Comparison of ENCODE assay signal across 8 mouse cellular contexts in the genomic region with DNA sequence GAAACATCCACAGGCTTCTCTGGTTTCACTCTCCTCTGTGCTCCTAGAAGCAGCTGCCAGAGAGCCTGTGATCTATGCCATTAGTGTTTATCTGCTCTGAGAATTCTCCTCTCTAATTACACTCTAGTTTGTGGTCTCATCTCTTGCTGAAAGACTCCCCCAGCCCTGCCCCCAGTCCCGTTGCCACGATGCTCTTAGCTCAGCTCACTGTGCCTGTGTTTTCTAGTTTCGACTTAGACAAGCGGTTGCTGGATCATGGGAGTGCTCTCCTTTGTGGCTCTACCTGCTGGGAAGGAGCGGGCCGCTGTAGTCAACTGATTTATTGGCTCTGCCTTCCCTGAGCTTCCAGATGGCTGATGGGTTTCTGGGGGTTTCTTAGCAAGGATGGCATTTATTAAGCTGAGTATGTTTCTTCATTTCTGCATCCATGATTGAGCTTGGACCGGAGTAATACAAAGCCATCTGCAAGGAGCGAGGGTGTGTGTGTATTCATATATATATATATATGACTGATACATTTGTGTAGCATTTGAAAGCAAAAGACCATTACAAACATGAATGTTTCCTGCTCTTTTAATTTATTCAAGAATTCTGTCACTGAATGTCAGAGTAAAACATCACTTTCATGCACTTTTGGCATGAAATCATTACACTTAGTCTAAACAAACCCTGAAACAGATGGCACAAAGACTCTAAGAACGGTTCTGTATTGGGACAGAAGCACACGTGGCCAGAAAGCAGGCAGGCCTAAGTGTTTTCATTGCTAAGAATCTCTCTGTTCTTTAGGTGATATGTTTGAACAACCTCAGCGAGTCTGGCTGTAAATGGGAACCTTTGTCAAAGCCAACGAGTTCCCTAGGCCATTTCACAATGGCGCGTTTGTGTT. TPM values are rescaled to one million over a fixed set of nuclear protein-coding genes. Genes with fewer than 3 reads are reported as not detected.
A peak's percentile ranks its signal among the peaks of the same experiment; 100 is the strongest.
DNase-seq lines count a peak whose midpoint lies in the region; ATAC-seq and TF ChIP-seq lines count a peak whose summit lies in the region.

No protein-coding gene starts in this region.

- ATAC-seq in lung, embryonic 14.5 days (ENCODE audit: insufficient read depth): no peak
- ATAC-seq in forebrain, embryonic 14.5 days: peak; percentile 86
- ATAC-seq in limb, embryonic 13.5 days (ENCODE audit: low FRiP score, low read depth): peak; percentile 40; the same call in 1 of the 2 replicates

- no peak for TF ChIP-seq POLR2A in olfactory bulb, adult 2 months (IDR thresholded peaks at IDR 0.05; ENCODE audit: insufficient read depth, low read depth, low read length)

- no peaks in the 10 kb centered on the region for H3K27me3 ChIP-seq in lung, embryonic 14.5 days (ENCODE audit: insufficient read depth, low read length)
- no peaks in the 10 kb centered on the region for H3K27me3 ChIP-seq in forebrain, embryonic 14.5 days (replicated peaks; ENCODE audit: control insufficient read depth, insufficient read depth, low read length)
- no peaks in the 10 kb centered on the region for H3K27me3 ChIP-seq in limb, embryonic 13.5 days

- H3K27ac ChIP-seq in lung, embryonic 14.5 days (ENCODE audit: low read depth): peak overlapping the region; percentile 14; the same call in 1 of the 2 replicates
- H3K27ac ChIP-seq in forebrain, embryonic 14.5 days (ENCODE audit: low read depth, low read length): peak overlapping the region; percentile 80
- no peak overlapping the region for H3K27ac ChIP-seq in limb, embryonic 13.5 days
- no peak overlapping the region for H3K27ac ChIP-seq in olfactory bulb, adult 2 months (ENCODE audit: insufficient read depth, low read depth, low read length)

- H3K36me3 ChIP-seq in lung, embryonic 14.5 days (ENCODE audit: insufficient read depth): no peaks in the 10 kb centered on the region
- H3K36me3 ChIP-seq in forebrain, embryonic 14.5 days (ENCODE audit: control insufficient read depth, insufficient read depth, low read length): no peaks in the 10 kb centered on the region
- no peaks in the 10 kb centered on the region for H3K36me3 ChIP-seq in limb, embryonic 13.5 days

- H3K9me3 ChIP-seq in lung, embryonic 14.5 days (ENCODE audit: low read depth, low read length): no peaks in the 10 kb centered on the region
- no peaks in the 10 kb centered on the region for H3K9me3 ChIP-seq in forebrain, embryonic 14.5 days (replicated peaks; ENCODE audit: control insufficient read depth, low read length)
- H3K9me3 ChIP-seq in limb, embryonic 13.5 days: no peaks in the 10 kb centered on the region

- peak; percentile 41 for DNase-seq in lung, embryonic 14.5 days
- DNase-seq in lung, postnatal 14 days: no peak
- DNase-seq in forebrain, embryonic 14.5 days (ENCODE audit: low spot score): peak; percentile 83
- no peak for DNase-seq in urinary bladder, adult 18-20 months (ENCODE audit: low spot score in 2 of 2)
- DNase-seq in layer of hippocampus, adult 9-11 months: no peak
- no peak for DNase-seq in ovary, postnatal 36 days (ENCODE audit: low spot score)

- peaks cover 11% of the 10 kb centered on the region; the same call in 1 of the 2 replicates for H3K4me1 ChIP-seq in lung, embryonic 14.5 days (ENCODE audit: insufficient read depth)
- 0 out of 2 replicates have a peak, but pooled peaks cover 5% of the 10 kb centered on the region for H3K4me1 ChIP-seq in forebrain, embryonic 14.5 days (ENCODE audit: control insufficient read depth, insufficient read depth, low read length)
- H3K4me1 ChIP-seq in limb, embryonic 13.5 days: peaks cover 28% of the 10 kb centered on the region
- peaks cover 3% of the 10 kb centered on the region; the same call in 1 of the 2 replicates for H3K4me1 ChIP-seq in olfactory bulb, adult 2 months (ENCODE audit: control insufficient read depth, insufficient read depth, low read length)

- H3K4me2 ChIP-seq in lung, embryonic 14.5 days: 0 out of 2 replicates have a peak overlapping the region, but pooled peaks have one; percentile 5
- no peak overlapping the region; the same call in 1 of the 2 replicates for H3K4me2 ChIP-seq in forebrain, embryonic 14.5 days (ENCODE audit: low read length)
- peak overlapping the region; percentile 35 for H3K4me2 ChIP-seq in limb, embryonic 13.5 days (replicated peaks)

- no peak for TF ChIP-seq CTCF in lung, embryonic 14.5 days (IDR thresholded peaks at IDR 0.05; ENCODE audit: low read depth)
- no peak for TF ChIP-seq CTCF in olfactory bulb, adult 2 months (IDR thresholded peaks at IDR 0.05; ENCODE audit: insufficient read depth, low read depth, low read length)

- no peak overlapping the region for H3K4me3 ChIP-seq in lung, embryonic 14.5 days (ENCODE audit: low read depth, low read length)
- H3K4me3 ChIP-seq in forebrain, embryonic 14.5 days (ENCODE audit: low read depth, low read length): no peak overlapping the region
- no peak overlapping the region for H3K4me3 ChIP-seq in limb, embryonic 13.5 days
- H3K4me3 ChIP-seq in olfactory bulb, adult 2 months (ENCODE audit: insufficient read depth, low read depth, low read length): peak overlapping the region; percentile 3; the same call in 1 of the 2 replicates

- no peak overlapping the region for H3K9ac ChIP-seq in lung, embryonic 14.5 days
- H3K9ac ChIP-seq in forebrain, embryonic 14.5 days (ENCODE audit: low read length): 0 out of 2 replicates have a peak overlapping the region, but pooled peaks have one; percentile 3
- peak overlapping the region; percentile 40; the same call in 1 of the 2 replicates for H3K9ac ChIP-seq in limb, embryonic 13.5 days

- WGBS in lung, embryonic 14.5 days: 33% methylated on average over 14 of the region's 14 CpGs
- WGBS in forebrain, embryonic 14.5 days: 33% methylated on average over 14 of the region's 14 CpGs
- WGBS in limb, embryonic 13.5 days: 27% methylated on average over 14 of the region's 14 CpGs
- WGBS in olfactory bulb, adult 2 months: 29% methylated on average over 14 of the region's 14 CpGs

RNA-seq across cellular contexts. Expression of a gene that starts 23.7 kb away (rescaled TPM):
- polyA plus RNA-seq in lung, embryonic 14.5 days (2014; fragmentation: Nextera tagmentation; extraction: Ambion mirVana): 262 and 275 TPM in 2 replicates
- 1,214 and 1,274 TPM in 2 replicates for polyA plus RNA-seq in forebrain, embryonic 14.5 days (2014; fragmentation: Nextera tagmentation; extraction: Ambion mirVana)
- 403 and 448 TPM in 2 replicates for polyA plus RNA-seq in limb, embryonic 13.5 days (2015; fragmentation: Nextera tagmentation; extraction: Ambion mirVana)
- polyA plus RNA-seq in olfactory bulb, adult 2 months (2012; ENCODE audit: insufficient read depth, insufficient read length, low replicate concordance, missing spikeins): not detected in 2 replicates

Comparison
In these comparisons a context has a peak if more than half of its experiments do, and no peak if none do; other contexts are left out.
1. DNase-seq: peak in lung, embryonic 14.5 days (single experiment) and forebrain, embryonic 14.5 days (single experiment); none in lung, postnatal 14 days (single experiment), urinary bladder, adult 18-20 months (0 of 2), layer of hippocampus, adult 9-11 months (single experiment) and ovary, postnatal 36 days (single experiment).
2. H3K27ac ChIP-seq: peak in lung, embryonic 14.5 days (single experiment) and forebrain, embryonic 14.5 days (single experiment); none in limb, embryonic 13.5 days (single experiment) and olfactory bulb, adult 2 months (single experiment).